Mouse (Mus musculus) kidney, adult 8-10 months (tissue): ENCODE measurements around the gene Usp20.
"Not testable (repeated sequence)": the region's sequence is repeated elsewhere in the genome, so short reads cannot be mapped to it uniquely, and the experiment has no call there.

Experiments used
- DNase-seq, 2 experiments: peaks; one replicate each; pipeline ENCODE4 v3.0.0; 2022

Usp20 gene

GRCm38 (mm10) chr2:30981790-30982513 is at the start of gene Usp20, which contains the start of gene BC005624:
Usp20 (plus strand) TSS chr2:30982279.
BC005624 (minus strand) TSS chr2:30982201.
- DNase-seq = peak; percentile 100

GRCm38 (mm10) chr2:30933032-30933431 is 49.0 kb upstream of the Usp20 start:
- no peak for DNase-seq

GRCm38 (mm10) chr2:30933917-30934450 is 48.1 kb upstream of the Usp20 start:
- peak; percentile 68 to 78 for DNase-seq

GRCm38 (mm10) chr2:30936808-30937207 is 45.3 kb upstream of the Usp20 start:
- no peak for DNase-seq

- no peak for DNase-seq
Observed at GRCm38 (mm10) chr2:30937731-30938130, 44.3 kb upstream of the Usp20 start.

GRCm38 (mm10) chr2:30938574-30938991 is 43.5 kb upstream of the Usp20 start:
- DNase-seq = no peak

- no peak for DNase-seq
Observed at GRCm38 (mm10) chr2:30941586-30941985, 40.5 kb upstream of the Usp20 start.

GRCm38 (mm10) chr2:30942116-30942515 is 40.0 kb upstream of the Usp20 start:
- not testable (repeated sequence) for DNase-seq

- peak; percentile 58 to 69 for DNase-seq
Observed at GRCm38 (mm10) chr2:30942603-30943011, 39.5 kb upstream of the Usp20 start.

- no peak for DNase-seq
Observed at GRCm38 (mm10) chr2:30952457-30952823, 29.6 kb upstream of the Usp20 start.

- DNase-seq = peak; percentile 82 to 86
Observed at GRCm38 (mm10) chr2:30952824-30953490, 29.1 kb upstream of the Usp20 start, which contains the start of gene Tor1b. Tor1b (plus strand) TSS chr2:30952959.

GRCm38 (mm10) chr2:30954797-30955196 is 27.3 kb upstream of the Usp20 start:
- DNase-seq = no peak

- DNase-seq = no peak
Observed at GRCm38 (mm10) chr2:30957511-30957910, 24.6 kb upstream of the Usp20 start.

- peak; percentile 73 to 78 for DNase-seq
Observed at GRCm38 (mm10) chr2:30958726-30959125, 23.4 kb upstream of the Usp20 start.

- no peak for DNase-seq
Observed at GRCm38 (mm10) chr2:30959856-30960255, 22.2 kb upstream of the Usp20 start.

GRCm38 (mm10) chr2:30962570-30963254 is 19.4 kb upstream of the Usp20 start:
- no peak for DNase-seq

GRCm38 (mm10) chr2:30965627-30966026 is 16.5 kb upstream of the Usp20 start:
- DNase-seq = no peak

- DNase-seq = no peak
Observed at GRCm38 (mm10) chr2:30966826-30967225, 15.3 kb upstream of the Usp20 start.

GRCm38 (mm10) chr2:30967352-30968327 is 14.4 kb upstream of the Usp20 start, which contains the start of gene Tor1a:
Tor1a (minus strand) TSS chr2:30967933.
- DNase-seq = peak; percentile 86 to 89

GRCm38 (mm10) chr2:30983024-30983423 is 945 bp downstream of the Usp20 start:
- DNase-seq = peak; percentile 19 to 28

- DNase-seq = peak; percentile 72 to 87
Observed at GRCm38 (mm10) chr2:30985111-30986020, 3.3 kb downstream of the Usp20 start.
